Comparison of ENCODE assay signal across 18 mouse cellular contexts in the genomic region with DNA sequence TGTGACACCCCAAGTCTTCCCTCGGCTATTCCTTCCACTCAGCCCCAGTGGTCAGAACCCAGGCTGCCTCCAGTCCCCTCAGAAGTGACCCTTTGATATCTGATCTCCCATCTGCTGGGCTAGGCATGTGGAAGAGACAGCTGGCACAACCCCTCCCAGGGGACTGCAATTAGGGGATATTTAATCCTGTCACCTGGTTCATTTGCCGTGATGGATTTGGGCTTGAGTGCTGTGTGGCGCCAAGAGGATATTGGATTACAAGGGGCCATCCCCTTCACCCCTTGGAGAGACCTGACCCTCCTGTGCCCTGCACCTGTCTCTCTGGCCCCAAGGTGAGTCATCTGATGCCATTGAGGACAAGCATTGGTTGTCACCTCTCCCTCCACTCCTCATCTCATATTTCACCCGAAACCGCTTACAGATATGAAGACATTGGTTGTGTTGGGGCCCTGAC. TPM values are rescaled to one million over a fixed set of nuclear protein-coding genes. Genes with fewer than 3 reads are reported as not detected.
DNase-seq lines count a peak whose midpoint lies in the region; ATAC-seq and TF ChIP-seq lines count a peak whose summit lies in the region.
"Had no signal": no experiment of that assay in that cellular context is flagged by ENCODE, and none has a peak within 500 bp of the region (broad histone marks: within the 10 kb centered on the region; RNA-seq: fewer than 3 reads in every experiment).

A gene (plus strand): TSS at position 404 of the 454 bp plus-strand sequence.

- H3K4me3 ChIP-seq in hindbrain, embryonic 11.5 days (ENCODE audit: low read depth, low read length), result no peak within 1 kb of the TSS
- no peak within 1 kb of the TSS for H3K4me3 ChIP-seq in hindbrain, embryonic 16.5 days (ENCODE audit: low read length)
- no peak within 1 kb of the TSS for H3K4me3 ChIP-seq in embryonic facial prominence, embryonic 10.5 days
- no peak within 1 kb of the TSS for H3K4me3 ChIP-seq in limb, embryonic 14.5 days (replicated peaks; ENCODE audit: low read length)
- H3K4me3 ChIP-seq: heart, embryonic 10.5 days; hindbrain, embryonic 15.5 days; liver, embryonic 12.5 days had no signal

- no peaks in the 10 kb centered on the region for H3K9me3 ChIP-seq in hindbrain, embryonic 11.5 days (ENCODE audit: control insufficient read depth, low read length)
- H3K9me3 ChIP-seq in hindbrain, embryonic 16.5 days (ENCODE audit: control insufficient read depth, low read length), result no peaks in the 10 kb centered on the region
- no peaks in the 10 kb centered on the region for H3K9me3 ChIP-seq in embryonic facial prominence, embryonic 10.5 days
- H3K9me3 ChIP-seq in limb, embryonic 14.5 days (ENCODE audit: control insufficient read depth, low read length), result no peaks in the 10 kb centered on the region
- H3K9me3 ChIP-seq: heart, embryonic 10.5 days; hindbrain, embryonic 15.5 days had no signal

- no peaks in the 10 kb centered on the region for H3K4me1 ChIP-seq in hindbrain, embryonic 11.5 days (replicated peaks; ENCODE audit: control insufficient read depth, insufficient read depth, low read length)
- no peaks in the 10 kb centered on the region for H3K4me1 ChIP-seq in hindbrain, embryonic 16.5 days (ENCODE audit: control insufficient read depth, insufficient read depth, low read depth, low read length)
- peaks cover 22% of the 10 kb centered on the region for H3K4me1 ChIP-seq in embryonic facial prominence, embryonic 10.5 days
- H3K4me1 ChIP-seq in limb, embryonic 14.5 days (ENCODE audit: control insufficient read depth, insufficient read depth, low read length), result no peaks in the 10 kb centered on the region
- H3K4me1 ChIP-seq: heart, embryonic 10.5 days; hindbrain, embryonic 15.5 days; liver, embryonic 12.5 days had no signal

- 36% methylated on average over 5 of the region's 5 CpGs for WGBS in hindbrain, embryonic 11.5 days
- WGBS in hindbrain, embryonic 16.5 days, result 41% methylated on average over 5 of the region's 5 CpGs
- 28% methylated on average over 5 of the region's 5 CpGs for WGBS in embryonic facial prominence, embryonic 10.5 days
- WGBS in limb, embryonic 14.5 days, result 15% methylated on average over 5 of the region's 5 CpGs

- no peaks in the 10 kb centered on the region for H3K27me3 ChIP-seq in hindbrain, embryonic 11.5 days (ENCODE audit: control insufficient read depth, insufficient read depth, low read length)
- H3K27me3 ChIP-seq in hindbrain, embryonic 16.5 days (replicated peaks; ENCODE audit: control insufficient read depth, insufficient read depth, low read length), result no peaks in the 10 kb centered on the region
- H3K27me3 ChIP-seq in embryonic facial prominence, embryonic 10.5 days (replicated peaks; ENCODE audit: low read depth, poor library complexity, severe bottlenecking), result no peaks in the 10 kb centered on the region
- no peaks in the 10 kb centered on the region for H3K27me3 ChIP-seq in limb, embryonic 14.5 days (ENCODE audit: control insufficient read depth, insufficient read depth, low read length)
- H3K27me3 ChIP-seq: hindbrain, embryonic 15.5 days; liver, embryonic 12.5 days had no signal

- no peak for TF ChIP-seq POLR2A in limb, embryonic 14.5 days (IDR thresholded peaks at IDR 0.05; ENCODE audit: borderline replicate concordance, extremely low read depth, insufficient read depth, insufficient read length)

- no peaks in the 10 kb centered on the region for H3K36me3 ChIP-seq in hindbrain, embryonic 11.5 days (ENCODE audit: control insufficient read depth, insufficient read depth, low read length)
- H3K36me3 ChIP-seq in hindbrain, embryonic 16.5 days (ENCODE audit: control insufficient read depth, insufficient read depth, low read length), result no peaks in the 10 kb centered on the region
- no peaks in the 10 kb centered on the region for H3K36me3 ChIP-seq in embryonic facial prominence, embryonic 10.5 days (replicated peaks)
- H3K36me3 ChIP-seq in limb, embryonic 14.5 days (ENCODE audit: control insufficient read depth, insufficient read depth, low read length), result no peaks in the 10 kb centered on the region
- H3K36me3 ChIP-seq: G1E; heart, embryonic 10.5 days; hindbrain, embryonic 15.5 days; liver, embryonic 12.5 days had no signal

- ATAC-seq in hindbrain, embryonic 11.5 days (ENCODE audit: low FRiP score), result peak; percentile 14; the same call in 1 of the 2 replicates
- ATAC-seq in hindbrain, embryonic 16.5 days, result no peak
- peak; percentile 70 for ATAC-seq in limb, embryonic 14.5 days (ENCODE audit: low FRiP score, low read depth)
- ATAC-seq: liver, embryonic 12.5 days; lung, postnatal 0 days had no signal

- no peak within 1 kb of the TSS for H3K4me2 ChIP-seq in hindbrain, embryonic 11.5 days (replicated peaks; ENCODE audit: low read depth, low read length)
- H3K4me2 ChIP-seq in hindbrain, embryonic 16.5 days (ENCODE audit: low read length), result no peak within 1 kb of the TSS
- no peak within 1 kb of the TSS for H3K4me2 ChIP-seq in limb, embryonic 14.5 days (replicated peaks; ENCODE audit: low read depth, low read length, severe bottlenecking)
- H3K4me2 ChIP-seq: hindbrain, embryonic 15.5 days; liver, embryonic 12.5 days had no signal

- no peak within 1 kb of the TSS for H3K27ac ChIP-seq in hindbrain, embryonic 11.5 days (ENCODE audit: low read depth, low read length)
- H3K27ac ChIP-seq in hindbrain, embryonic 16.5 days (ENCODE audit: low read depth, low read length), result no peak within 1 kb of the TSS
- 0 out of 2 replicates have a peak within 1 kb of the TSS, but pooled peaks have one; percentile 15 for H3K27ac ChIP-seq in embryonic facial prominence, embryonic 10.5 days (replicated peaks)
- H3K27ac ChIP-seq in limb, embryonic 14.5 days (replicated peaks; ENCODE audit: low read depth, low read length), result no peak within 1 kb of the TSS
- H3K27ac ChIP-seq: heart, embryonic 10.5 days; hindbrain, embryonic 15.5 days; liver, embryonic 12.5 days had no signal

- peak; percentile 64 for DNase-seq in hindbrain, embryonic 11.5 days (ENCODE audit: low spot score)
- peak; percentile 17 for DNase-seq in MN1 (ENCODE audit: low spot score)
- DNase-seq in embryonic facial prominence, embryonic 10.5 days (ENCODE audit: low spot score), result peak; percentile 72
- DNase-seq in limb, embryonic 14.5 days (ENCODE audit: low spot score), result peak; percentile 11
- no peak for DNase-seq in gastrocnemius, postnatal 14 days
- no peak for DNase-seq in left cerebral cortex, adult 18-20 months (ENCODE audit: low spot score in 2 of 2)
- DNase-seq in layer of hippocampus, adult 18-20 months (ENCODE audit: low spot score in 2 of 2), result no peak
- DNase-seq: B cell, adult 2 months; cerebellum, adult 9-10 months; kidney, postnatal 10 days; layer of hippocampus, postnatal 36 days; right cerebral cortex, postnatal 4 days had no signal

- no peak within 1 kb of the TSS for H3K9ac ChIP-seq in hindbrain, embryonic 11.5 days (ENCODE audit: low read depth, low read length)
- no peak within 1 kb of the TSS for H3K9ac ChIP-seq in hindbrain, embryonic 16.5 days (ENCODE audit: low read depth, low read length)
- no peak within 1 kb of the TSS for H3K9ac ChIP-seq in limb, embryonic 14.5 days (ENCODE audit: low read depth, low read length, severe bottlenecking)
- H3K9ac ChIP-seq: hindbrain, embryonic 15.5 days; liver, embryonic 12.5 days had no signal

- intact Hi-C loops in gastrocnemius, postnatal 14 days (cut with DNase I; ENCODE audit: low total_unique reads), result no loop called here

RNA-seq across cellular contexts. Expression of the gene that starts here (rescaled TPM):
- 0.22 TPM in 1 of 2 replicates, not detected in the other for polyA plus RNA-seq in hindbrain, embryonic 11.5 days (2014; fragmentation: Nextera tagmentation; extraction: Ambion mirVana)
- not detected in 2 replicates for polyA plus RNA-seq in hindbrain, embryonic 16.5 days (2015; fragmentation: Nextera tagmentation; extraction: Ambion mirVana)
- polyA plus RNA-seq in embryonic facial prominence, embryonic 10.5 days (2016; fragmentation: Nextera tagmentation; extraction: Ambion mirVana), result 0.24 TPM in 1 of 2 replicates, not detected in the other
- polyA plus RNA-seq in limb, embryonic 14.5 days (2012; rRNA removed), result 0.11 and 0.22 TPM in 2 replicates
- 0.37 TPM in 1 of 2 replicates, not detected in the other for polyA plus RNA-seq in limb, embryonic 14.5 days (2014; fragmentation: Nextera tagmentation; extraction: Ambion mirVana)
- not detected for total RNA-seq in gastrocnemius, postnatal 14 days (2021)
- not detected for total RNA-seq in left cerebral cortex, adult 18-20 months (2021)
- not detected for total RNA-seq in layer of hippocampus, adult 18-20 months (2021)
- total RNA-seq: G1E; layer of hippocampus, postnatal 36 days had no signal
- polyA plus RNA-seq: G1E; heart, embryonic 10.5 days; hindbrain, embryonic 15.5 days; liver, embryonic 12.5 days; lung, postnatal 0 days had no signal

Comparison
In these comparisons a context has a peak if more than half of its experiments do, and no peak if none do; other contexts are left out.
1. Peak in DNase-seq and ATAC-seq in hindbrain, embryonic 11.5 days; RNA of the gene not detected or under 1 TPM.
2. Peak in DNase-seq and H3K27ac ChIP-seq in embryonic facial prominence, embryonic 10.5 days; RNA of the gene not detected or under 1 TPM.
3. Peak in DNase-seq and ATAC-seq in limb, embryonic 14.5 days; RNA of the gene not detected or under 1 TPM.